Mouse (Mus musculus): ENCODE measurements around the gene She. TPM values are rescaled to one million over a fixed set of nuclear protein-coding genes. Genes with fewer than 3 reads are reported as not detected.

The She gene
- polyA plus RNA-seq, 1 experiment, result 3.4 TPM

GRCm38 (mm10) chr3:89885766-89886165, 54.6 kb downstream of the She start:
- DNase-seq (ENCODE audit: low spot score), result no peak

- no peak for DNase-seq (ENCODE audit: low spot score)
Measured at GRCm38 (mm10) chr3:89887582-89888230, 56.5 kb downstream of the She start.

- no peak for DNase-seq (ENCODE audit: low spot score)
Measured at GRCm38 (mm10) chr3:89889841-89890430, 58.8 kb downstream of the She start.

GRCm38 (mm10) chr3:89891696-89892095, 60.5 kb downstream of the She start:
- no peak for DNase-seq (ENCODE audit: low spot score)

- DNase-seq (ENCODE audit: low spot score), result no peak
Measured at GRCm38 (mm10) chr3:89892517-89893106, 61.4 kb downstream of the She start.

GRCm38 (mm10) chr3:89896571-89896970, 65.4 kb downstream of the She start:
- no peak for DNase-seq (ENCODE audit: low spot score)

GRCm38 (mm10) chr3:89897204-89897796, 66.1 kb downstream of the She start:
- no peak for DNase-seq (ENCODE audit: low spot score)

GRCm38 (mm10) chr3:89898011-89898410, 66.8 kb downstream of the She start:
- no peak for DNase-seq (ENCODE audit: low spot score)

- DNase-seq (ENCODE audit: low spot score), result no peak
Measured at GRCm38 (mm10) chr3:89898870-89899510, 67.8 kb downstream of the She start.

- DNase-seq (ENCODE audit: low spot score), result no peak
Measured at GRCm38 (mm10) chr3:89899511-89899908, 68.3 kb downstream of the She start.

GRCm38 (mm10) chr3:89907846-89908245, 76.7 kb downstream of the She start:
- DNase-seq (ENCODE audit: low spot score), result no peak

Other genes with a start within 250 kb of the She start
- gene Adar, start 116.3 kb upstream of the She start, polyA plus RNA-seq (2012; rRNA removed), result 27.4 and 28.8 TPM in 2 replicates
- gene Chrnb2, start 66.7 kb upstream of the She start, polyA plus RNA-seq (2012; rRNA removed), result 1.1 and 1.3 TPM in 2 replicates
- gene Ube2q1, start 57.8 kb upstream of the She start, polyA plus RNA-seq (2012; rRNA removed), result 25.7 and 38.1 TPM in 2 replicates
- gene Il6ra, start 81.8 kb downstream of the She start, polyA plus RNA-seq (2012; rRNA removed), result 5.3 and 7.9 TPM in 2 replicates
- 32.0 and 35.8 TPM in 2 replicates for gene Atp8b2, start 132.1 kb downstream of the She start, polyA plus RNA-seq (2012; rRNA removed)
- 82.4 and 102 TPM in 2 replicates for gene Hax1, start 167.4 kb downstream of the She start, polyA plus RNA-seq (2012; rRNA removed)
- 85.5 and 91.1 TPM in 2 replicates for gene 4933434E20Rik, start 220.3 kb downstream of the She start, polyA plus RNA-seq (2012; rRNA removed)
- 85.2 and 100 TPM in 2 replicates for gene Ubap2l, start 221.3 kb downstream of the She start, polyA plus RNA-seq (2012; rRNA removed)
- gene Tpm3, start 241.3 kb downstream of the She start, polyA plus RNA-seq (2012; rRNA removed), result 198 and 201 TPM in 2 replicates

Data from urinary bladder, adult 2 months (tissue).